Mouse (Mus musculus): ENCODE measurements around the gene Taok1. TPM values are rescaled to one million over a fixed set of nuclear protein-coding genes. Genes with fewer than 3 reads are reported as not detected.
A peak's percentile ranks its signal among the peaks of the same experiment; 100 is the strongest.

The Taok1 gene
- polyA plus RNA-seq, 1 experiment from 2014 or later, result 19.6 TPM

DNA sequence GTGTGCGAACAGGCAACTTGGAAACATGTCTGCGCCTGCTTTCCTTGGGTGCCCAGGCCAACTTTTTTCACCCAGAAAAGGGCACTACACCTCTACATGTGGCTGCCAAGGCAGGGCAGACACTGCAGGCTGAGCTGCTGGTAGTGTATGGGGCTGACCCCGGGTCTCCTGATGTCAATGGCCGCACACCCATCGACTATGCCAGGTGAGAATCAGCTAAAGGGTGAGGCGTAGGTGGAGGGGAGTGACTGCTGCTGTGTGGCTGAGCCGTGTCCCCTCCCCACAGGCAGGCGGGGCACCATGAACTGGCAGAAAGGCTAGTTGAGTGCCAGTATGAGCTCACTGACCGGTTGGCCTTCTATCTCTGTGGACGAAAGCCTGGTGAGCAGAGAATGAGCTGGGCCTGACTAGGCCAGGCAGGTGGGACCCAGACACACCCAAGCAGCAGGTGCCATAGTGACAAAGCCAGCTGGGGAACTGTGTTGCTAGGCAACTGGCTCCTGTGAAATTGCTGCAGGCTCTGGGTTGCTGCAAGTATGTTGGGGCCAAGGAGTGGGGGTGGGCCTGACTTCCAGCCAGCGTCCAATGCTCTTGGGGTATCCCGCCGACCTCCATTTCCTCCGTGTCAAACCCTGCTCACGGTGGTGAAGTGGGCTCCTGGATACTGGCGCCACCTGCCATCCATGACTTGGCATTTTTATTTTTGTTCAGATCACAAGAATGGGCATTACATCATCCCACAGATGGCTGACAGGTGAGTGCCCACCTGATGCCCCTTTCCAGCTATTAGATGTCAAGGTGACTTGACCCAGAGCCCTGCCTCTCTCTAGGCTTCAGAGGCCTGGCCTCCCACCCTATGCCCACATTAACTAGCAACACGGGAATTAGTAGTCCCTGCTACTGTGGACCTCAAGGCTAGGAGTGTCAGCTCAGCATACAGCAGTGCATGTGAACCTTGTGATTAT lies 107.0 kb downstream of the Taok1 start:
- DNase-seq (ENCODE audit: low spot score), result peak; percentile 66
- Histone ChIP-seq H3K27me3 (replicated peaks; ENCODE audit: control insufficient read depth, insufficient read depth, low read length) (no peaks in the 10 kb centered on the region), H3K4me3 (ENCODE audit: low read depth, low read length) (no peak overlapping the region), H3K36me3 (ENCODE audit: control insufficient read depth, insufficient read depth, low read length) (peaks cover 61% of the 10 kb centered on the region), H3K9me3 (ENCODE audit: control insufficient read depth, low read length) (no peaks in the 10 kb centered on the region), H3K9ac (ENCODE audit: low read depth, low read length) (no peak overlapping the region; the same call in 1 of the 2 replicates), H3K27ac (replicated peaks; ENCODE audit: low read depth, low read length) (no peak overlapping the region), H3K4me2 (ENCODE audit: low read depth, low read length) (no peak overlapping the region), H3K4me1 (ENCODE audit: control insufficient read depth, insufficient read depth, low read length) (0 out of 2 replicates have a peak, but pooled peaks cover 3% of the 10 kb centered on the region)
- 79% methylated on average over 17 of the region's 17 CpGs for WGBS
- ATAC-seq (ENCODE audit: low read depth), result no peak

DNA sequence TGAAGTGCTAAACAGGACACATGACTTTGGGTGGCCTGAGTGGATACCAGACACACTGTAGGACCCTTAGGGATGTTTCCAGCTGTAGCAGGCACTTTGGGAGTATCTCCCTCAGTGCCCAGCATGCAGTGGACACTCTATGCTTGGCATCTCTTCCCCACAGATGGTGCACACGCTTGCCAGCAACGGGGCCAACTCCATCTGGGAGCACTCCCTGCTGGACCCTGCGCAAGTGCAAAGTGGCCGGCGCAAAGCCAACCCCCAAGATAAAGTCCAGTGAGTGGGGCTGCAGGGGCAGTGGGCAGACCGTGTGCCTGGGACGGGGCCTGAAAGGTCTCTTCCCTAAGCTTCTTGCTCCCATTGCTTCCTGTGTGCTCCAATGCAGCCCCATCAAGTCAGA lies 108.3 kb downstream of the Taok1 start:
- ATAC-seq (ENCODE audit: low read depth), result no peak

DNA sequence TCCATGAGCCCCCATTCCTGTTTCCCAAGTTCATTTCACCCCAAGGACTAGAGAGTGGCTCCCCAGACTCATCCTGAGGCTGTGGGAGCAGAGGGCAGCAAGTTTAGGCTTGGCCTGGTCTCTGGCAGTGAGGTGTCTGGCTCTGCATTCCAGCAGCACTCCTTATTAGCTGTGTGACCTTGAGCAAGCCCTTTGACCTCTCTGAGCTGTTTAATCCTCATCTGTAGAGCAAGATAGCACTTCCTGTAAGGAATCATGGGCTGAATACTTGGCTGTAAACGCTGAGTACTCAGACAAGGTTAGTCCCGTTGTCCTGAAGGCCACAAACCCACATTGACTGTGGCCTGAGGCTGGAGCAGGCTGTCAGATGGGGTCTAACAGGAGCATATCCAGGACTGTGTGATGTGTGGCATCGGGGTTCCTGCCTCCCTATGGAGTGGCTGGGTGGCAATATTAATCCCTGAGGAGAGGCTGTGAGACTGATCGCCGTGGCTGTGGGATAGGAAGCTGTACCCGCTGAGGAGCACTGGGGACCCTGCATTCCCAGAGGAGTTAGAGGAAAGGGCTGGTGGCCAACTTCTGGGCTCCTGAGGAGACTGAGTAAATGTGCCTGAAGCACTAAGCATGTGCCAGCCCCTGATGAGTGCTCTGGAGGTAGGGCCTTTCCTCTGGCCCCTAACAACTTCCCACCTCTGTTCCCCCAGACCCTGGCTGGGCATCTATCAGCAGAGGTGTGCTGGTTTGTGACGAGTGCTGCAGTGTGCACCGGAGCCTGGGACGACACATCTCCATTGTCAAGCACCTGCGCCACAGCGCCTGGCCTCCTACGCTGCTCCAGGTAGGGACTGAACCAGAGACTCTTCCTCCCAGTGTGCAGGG lies 109.1 kb downstream of the Taok1 start:
- peaks cover 14% of the 10 kb centered on the region for H3K4me1 ChIP-seq (ENCODE audit: control insufficient read depth, insufficient read depth, low read length)
- WGBS, result 62% methylated on average over 12 of the region's 12 CpGs
- no peaks in the 10 kb centered on the region for H3K27me3 ChIP-seq (replicated peaks; ENCODE audit: control insufficient read depth, insufficient read depth, low read length)
- H3K4me3 ChIP-seq (ENCODE audit: low read depth, low read length), result no peak overlapping the region
- H3K36me3 ChIP-seq (ENCODE audit: control insufficient read depth, insufficient read depth, low read length), result peaks cover 39% of the 10 kb centered on the region
- no peak for ATAC-seq (ENCODE audit: low read depth)
- no peak overlapping the region for H3K9ac ChIP-seq (ENCODE audit: low read depth, low read length)
- H3K27ac ChIP-seq (replicated peaks; ENCODE audit: low read depth, low read length), result no peak overlapping the region
- no peak overlapping the region for H3K4me2 ChIP-seq (ENCODE audit: low read depth, low read length)
- DNase-seq (ENCODE audit: low spot score), result no peak
- H3K9me3 ChIP-seq (ENCODE audit: control insufficient read depth, low read length), result no peaks in the 10 kb centered on the region

More for the DNA sequence above, 108.3 kb downstream of the Taok1 start:
- Histone ChIP-seq H3K27ac (replicated peaks; ENCODE audit: low read depth, low read length) (no peak overlapping the region), H3K9ac (ENCODE audit: low read depth, low read length) (no peak overlapping the region), H3K4me3 (ENCODE audit: low read depth, low read length) (no peak overlapping the region), H3K27me3 (replicated peaks; ENCODE audit: control insufficient read depth, insufficient read depth, low read length) (no peaks in the 10 kb centered on the region), H3K9me3 (ENCODE audit: control insufficient read depth, low read length) (no peaks in the 10 kb centered on the region), H3K4me2 (ENCODE audit: low read depth, low read length) (no peak overlapping the region), H3K4me1 (ENCODE audit: control insufficient read depth, insufficient read depth, low read length) (peaks cover 10% of the 10 kb centered on the region), H3K36me3 (ENCODE audit: control insufficient read depth, insufficient read depth, low read length) (peaks cover 48% of the 10 kb centered on the region)
- 85% methylated on average over 7 of the region's 7 CpGs for WGBS
- no peak for DNase-seq (ENCODE audit: low spot score)

DNA sequence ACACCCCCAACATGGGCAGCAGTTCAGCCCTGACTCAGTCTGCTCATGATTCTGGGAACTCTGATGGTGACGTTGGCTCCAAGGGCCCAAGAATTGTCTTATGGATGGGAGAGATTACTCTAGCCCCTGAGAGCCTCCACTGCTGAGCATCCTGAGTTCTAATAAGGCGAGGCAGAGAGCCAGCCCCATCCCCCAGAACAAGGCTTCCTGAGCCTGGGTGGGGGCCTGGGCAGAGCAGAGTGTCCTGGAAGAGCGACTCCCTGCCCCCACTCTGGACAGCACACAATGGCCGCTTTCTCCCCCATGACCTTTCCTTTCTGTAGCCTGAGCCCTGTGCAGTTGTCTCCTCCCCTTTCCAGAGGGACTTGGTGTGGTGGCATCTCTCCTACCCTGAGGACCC lies 109.8 kb downstream of the Taok1 start:
- Histone ChIP-seq H3K27me3 (replicated peaks; ENCODE audit: control insufficient read depth, insufficient read depth, low read length) (no peaks in the 10 kb centered on the region), H3K4me1 (ENCODE audit: control insufficient read depth, insufficient read depth, low read length) (peaks cover 14% of the 10 kb centered on the region), H3K9me3 (ENCODE audit: control insufficient read depth, low read length) (no peaks in the 10 kb centered on the region), H3K4me2 (ENCODE audit: low read depth, low read length) (no peak overlapping the region), H3K4me3 (ENCODE audit: low read depth, low read length) (no peak overlapping the region), H3K9ac (ENCODE audit: low read depth, low read length) (no peak overlapping the region), H3K27ac (replicated peaks; ENCODE audit: low read depth, low read length) (peak overlapping the region; percentile 72; the same call in 1 of the 2 replicates), H3K36me3 (ENCODE audit: control insufficient read depth, insufficient read depth, low read length) (peaks cover 33% of the 10 kb centered on the region)
- DNase-seq (ENCODE audit: low spot score) (no peak), ATAC-seq (ENCODE audit: low read depth) (no peak)
- 52% methylated on average over 4 of the region's 4 CpGs for WGBS

DNA sequence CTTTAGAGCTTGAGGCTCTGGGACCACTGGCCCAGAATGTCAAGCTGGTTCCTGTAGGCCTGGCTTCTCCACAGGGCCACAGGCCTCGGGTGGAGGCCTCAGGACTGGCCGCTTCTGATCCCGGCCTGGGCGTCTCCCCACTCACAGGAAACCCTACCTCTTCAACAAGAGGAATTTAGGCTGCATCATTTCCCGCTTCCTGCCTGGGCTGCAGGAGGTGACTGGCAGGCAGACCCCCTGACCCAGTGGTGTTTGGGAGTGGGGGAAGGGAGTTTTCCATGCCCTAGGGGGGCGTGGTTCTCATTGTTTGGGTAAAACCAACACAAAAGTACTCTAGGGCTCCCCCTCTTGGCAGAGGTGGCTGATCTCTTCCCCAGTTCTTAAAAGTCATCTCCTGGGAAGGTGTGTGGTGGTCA lies 110.3 kb downstream of the Taok1 start:
- peak overlapping the region; percentile 72 for H3K27ac ChIP-seq (replicated peaks; ENCODE audit: low read depth, low read length)
- no peak for ATAC-seq (ENCODE audit: low read depth)
- no peaks in the 10 kb centered on the region for H3K27me3 ChIP-seq (replicated peaks; ENCODE audit: control insufficient read depth, insufficient read depth, low read length)
- peaks cover 19% of the 10 kb centered on the region for H3K4me1 ChIP-seq (ENCODE audit: control insufficient read depth, insufficient read depth, low read length)
- no peaks in the 10 kb centered on the region for H3K9me3 ChIP-seq (ENCODE audit: control insufficient read depth, low read length)
- H3K9ac ChIP-seq (ENCODE audit: low read depth, low read length), result peak overlapping the region; percentile 19; the same call in 1 of the 2 replicates
- DNase-seq (ENCODE audit: low spot score), result peak; percentile 66
- H3K4me2 ChIP-seq (ENCODE audit: low read depth, low read length), result no peak overlapping the region
- peaks cover 28% of the 10 kb centered on the region for H3K36me3 ChIP-seq (ENCODE audit: control insufficient read depth, insufficient read depth, low read length)
- no peak overlapping the region for H3K4me3 ChIP-seq (ENCODE audit: low read depth, low read length)
- 18% methylated on average over 6 of the region's 6 CpGs for WGBS

DNA sequence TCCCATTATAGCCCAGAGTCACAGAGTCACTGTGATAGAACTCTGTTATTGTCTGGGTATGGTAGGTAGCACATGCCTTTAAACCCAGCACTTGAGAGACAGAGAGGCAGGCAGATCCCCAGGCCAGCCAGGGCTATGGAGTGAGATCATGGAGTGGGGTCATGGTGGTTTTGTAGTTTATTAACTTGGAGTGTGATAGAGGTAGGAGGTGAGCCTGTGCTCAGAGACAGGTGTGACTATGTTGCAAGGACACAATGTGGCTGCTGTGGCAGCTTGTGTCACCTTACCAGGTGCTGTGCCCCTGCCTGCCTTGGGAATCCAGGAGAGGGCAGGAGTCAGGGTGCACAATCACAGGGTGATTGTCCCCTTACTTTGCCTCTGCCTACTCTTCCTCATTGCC lies 112.1 kb downstream of the Taok1 start:
- Histone ChIP-seq H3K36me3 (ENCODE audit: control insufficient read depth, insufficient read depth, low read length) (peaks cover 14% of the 10 kb centered on the region), H3K27ac (replicated peaks; ENCODE audit: low read depth, low read length) (no peak overlapping the region), H3K4me1 (ENCODE audit: control insufficient read depth, insufficient read depth, low read length) (peaks cover 30% of the 10 kb centered on the region), H3K9me3 (ENCODE audit: control insufficient read depth, low read length) (no peaks in the 10 kb centered on the region), H3K27me3 (replicated peaks; ENCODE audit: control insufficient read depth, insufficient read depth, low read length) (no peaks in the 10 kb centered on the region), H3K9ac (ENCODE audit: low read depth, low read length) (no peak overlapping the region), H3K4me3 (ENCODE audit: low read depth, low read length) (no peak overlapping the region), H3K4me2 (ENCODE audit: low read depth, low read length) (peak overlapping the region; percentile 67; the same call in 1 of the 2 replicates)
- DNase-seq (ENCODE audit: low spot score) (no peak), ATAC-seq (ENCODE audit: low read depth) (no peak)

DNA sequence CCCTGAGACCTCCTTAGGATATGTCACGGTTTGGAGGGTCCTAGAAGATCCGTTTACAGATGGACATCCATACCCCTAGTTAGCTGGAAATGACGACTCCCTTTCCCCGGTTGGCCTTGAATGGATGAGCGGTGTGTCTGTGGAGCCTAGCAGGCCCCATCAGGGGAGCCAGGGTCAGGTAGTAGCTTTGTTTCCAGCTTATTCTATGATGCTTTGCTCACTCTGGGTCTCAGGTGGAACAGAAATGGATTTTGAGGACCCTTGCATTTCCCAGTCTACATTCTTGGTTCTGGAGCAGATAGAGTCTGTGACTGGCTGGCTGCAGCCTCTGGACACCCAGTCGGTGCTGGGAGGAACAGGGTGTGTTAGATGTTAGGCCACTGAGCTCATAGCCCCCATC lies 112.8 kb downstream of the Taok1 start:
- ATAC-seq (ENCODE audit: low read depth) (no peak), DNase-seq (ENCODE audit: low spot score) (no peak)
- H3K4me1 ChIP-seq (ENCODE audit: control insufficient read depth, insufficient read depth, low read length), result peaks cover 36% of the 10 kb centered on the region
- 67% methylated on average over 6 of the region's 6 CpGs for WGBS
- peak overlapping the region; percentile 90 for H3K9ac ChIP-seq (ENCODE audit: low read depth, low read length)
- no peak overlapping the region for H3K27ac ChIP-seq (replicated peaks; ENCODE audit: low read depth, low read length)
- H3K36me3 ChIP-seq (ENCODE audit: control insufficient read depth, insufficient read depth, low read length), result peaks cover 7% of the 10 kb centered on the region
- H3K9me3 ChIP-seq (ENCODE audit: control insufficient read depth, low read length), result no peaks in the 10 kb centered on the region
- no peaks in the 10 kb centered on the region for H3K27me3 ChIP-seq (replicated peaks; ENCODE audit: control insufficient read depth, insufficient read depth, low read length)
- peak overlapping the region; percentile 86 for H3K4me3 ChIP-seq (ENCODE audit: low read depth, low read length)
- peak overlapping the region; percentile 67 for H3K4me2 ChIP-seq (ENCODE audit: low read depth, low read length)

DNA sequence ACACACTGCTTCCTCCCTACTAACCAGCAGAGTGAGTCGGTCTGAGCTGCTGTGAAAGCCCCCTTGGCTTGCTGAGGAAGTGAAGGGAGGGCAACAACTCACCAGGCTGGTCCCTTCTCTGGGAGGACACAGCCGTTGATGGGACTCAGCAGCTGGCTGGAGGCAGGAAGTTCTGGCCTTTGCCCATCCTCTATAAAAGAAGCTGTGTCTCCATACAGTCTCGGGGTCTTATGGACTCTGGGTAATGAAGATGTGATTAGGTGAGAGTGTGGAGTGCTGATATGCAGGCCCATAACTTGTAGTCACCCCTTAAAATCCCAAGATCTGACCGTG lies 113.3 kb downstream of the Taok1 start:
- Histone ChIP-seq H3K4me3 (ENCODE audit: low read depth, low read length) (peak overlapping the region; percentile 86), H3K27ac (replicated peaks; ENCODE audit: low read depth, low read length) (peak overlapping the region; percentile 92; the same call in 1 of the 2 replicates), H3K9me3 (ENCODE audit: control insufficient read depth, low read length) (no peaks in the 10 kb centered on the region), H3K4me2 (ENCODE audit: low read depth, low read length) (peak overlapping the region; percentile 67), H3K4me1 (ENCODE audit: control insufficient read depth, insufficient read depth, low read length) (peaks cover 36% of the 10 kb centered on the region), H3K36me3 (ENCODE audit: control insufficient read depth, insufficient read depth, low read length) (peaks cover 2% of the 10 kb centered on the region; the same call in 1 of the 2 replicates), H3K9ac (ENCODE audit: low read depth, low read length) (peak overlapping the region; percentile 90), H3K27me3 (replicated peaks; ENCODE audit: control insufficient read depth, insufficient read depth, low read length) (no peaks in the 10 kb centered on the region)
- DNase-seq (ENCODE audit: low spot score), result no peak
- ATAC-seq (ENCODE audit: low read depth), result no peak
- 23% methylated on average over 4 of the region's 4 CpGs for WGBS
